Mouse (Mus musculus): Measurements from ENCODE around the gene Asap3.

GRCm38 (mm10) chr4:136289918-136290780, 84.0 kb downstream of the Asap3 start:
- TF ChIP-seq MAFK (IDR thresholded peaks at IDR 0.05; ENCODE audit: insufficient read depth, low read depth, low read length) (no peak), ZC3H11A (IDR thresholded peaks at IDR 0.05; ENCODE audit: borderline replicate concordance, low read depth, low read length) (no peak), HCFC1 (IDR thresholded peaks at IDR 0.05; ENCODE audit: borderline replicate concordance, insufficient read depth, low read length) (no peak), ZNF384 (IDR thresholded peaks at IDR 0.05; ENCODE audit: low read depth, low read length) (no peak), CHD2 (IDR thresholded peaks at IDR 0.05; ENCODE audit: low read depth, low read length) (no peak)
